Mouse (Mus musculus): ENCODE measurements around the gene Ccl27a. TPM values are rescaled to one million over a fixed set of nuclear protein-coding genes. Genes with fewer than 3 reads are reported as not detected.

The Ccl27a gene
- polyA plus RNA-seq, 1 experiment from 2014 or later = 67.6 TPM

GRCm38 (mm10) chr4:41744131-41744530 lies 29.9 kb downstream of the Ccl27a start:
- no peak for DNase-seq (ENCODE audit: low spot score)
- ATAC-seq (replicated peaks; ENCODE audit: low FRiP score) = no peak
- Histone ChIP-seq H3K4me3 (ENCODE audit: low read depth, low read length) (no peak overlapping the region), H3K9me3 (ENCODE audit: control insufficient read depth, low read length) (peaks cover 12% of the 10 kb centered on the region; the same call in 1 of the 2 replicates), H3K4me2 (ENCODE audit: low read depth, low read length, severe bottlenecking) (no peak overlapping the region), H3K4me1 (replicated peaks; ENCODE audit: control insufficient read depth, insufficient read depth, low read length) (peaks cover 6% of the 10 kb centered on the region; the same call in 1 of the 2 replicates), H3K27me3 (ENCODE audit: control insufficient read depth, insufficient read depth, low read length) (no peaks in the 10 kb centered on the region), H3K36me3 (ENCODE audit: control insufficient read depth, insufficient read depth, low read length) (no peaks in the 10 kb centered on the region; the same call in 1 of the 2 replicates), H3K9ac (ENCODE audit: low read length) (no peak overlapping the region), H3K27ac (ENCODE audit: low read depth, low read length) (no peak overlapping the region)
- WGBS = 81% methylated on average over 2 of the region's 2 CpGs

- Histone ChIP-seq H3K27me3 (ENCODE audit: control insufficient read depth, insufficient read depth, low read length) (no peaks in the 10 kb centered on the region), H3K27ac (ENCODE audit: low read depth, low read length) (peak overlapping the region; percentile 14; the same call in 1 of the 2 replicates), H3K4me3 (ENCODE audit: low read depth, low read length) (peak overlapping the region; percentile 77), H3K4me1 (replicated peaks; ENCODE audit: control insufficient read depth, insufficient read depth, low read length) (peaks cover 6% of the 10 kb centered on the region; the same call in 1 of the 2 replicates), H3K9ac (ENCODE audit: low read length) (peak overlapping the region; percentile 82), H3K9me3 (ENCODE audit: control insufficient read depth, low read length) (peaks cover 4% of the 10 kb centered on the region; the same call in 1 of the 2 replicates), H3K4me2 (ENCODE audit: low read depth, low read length, severe bottlenecking) (peak overlapping the region; percentile 93), H3K36me3 (ENCODE audit: control insufficient read depth, insufficient read depth, low read length) (peaks cover 3% of the 10 kb centered on the region; the same call in 1 of the 2 replicates)
- ATAC-seq (replicated peaks; ENCODE audit: low FRiP score) = peak; percentile 97
- DNase-seq (ENCODE audit: low spot score) = peak; percentile 95
- under 1% methylated on average over 27 of the region's 27 CpGs for WGBS
These were observed 32.9 kb downstream of the Ccl27a start for GRCm38 (mm10) chr4:41741158-41741560.

- WGBS = under 1% methylated on average over 48 of the region's 48 CpGs
- DNase-seq (ENCODE audit: low spot score) = no peak
- H3K27ac ChIP-seq (ENCODE audit: low read depth, low read length) = peak overlapping the region; percentile 14; the same call in 1 of the 2 replicates
These were observed 33.5 kb downstream of the Ccl27a start for GRCm38 (mm10) chr4:41740380-41741157.

GRCm38 (mm10) chr4:41739260-41739659 lies 34.8 kb downstream of the Ccl27a start:
- no peak overlapping the region for H3K4me3 ChIP-seq (ENCODE audit: low read depth, low read length)
- H3K9me3 ChIP-seq (ENCODE audit: control insufficient read depth, low read length) = no peaks in the 10 kb centered on the region
- peaks cover 6% of the 10 kb centered on the region; the same call in 1 of the 2 replicates for H3K4me1 ChIP-seq (replicated peaks; ENCODE audit: control insufficient read depth, insufficient read depth, low read length)
- no peak overlapping the region for H3K4me2 ChIP-seq (ENCODE audit: low read depth, low read length, severe bottlenecking)
- DNase-seq (ENCODE audit: low spot score) (peak; percentile 52), ATAC-seq (replicated peaks; ENCODE audit: low FRiP score) (no peak)
- H3K27ac ChIP-seq (ENCODE audit: low read depth, low read length) = no peak overlapping the region
- H3K27me3 ChIP-seq (ENCODE audit: control insufficient read depth, insufficient read depth, low read length) = no peaks in the 10 kb centered on the region
- WGBS = 94% methylated on average over 13 of the region's 13 CpGs
- no peak overlapping the region for H3K9ac ChIP-seq (ENCODE audit: low read length)
- peaks cover 3% of the 10 kb centered on the region; the same call in 1 of the 2 replicates for H3K36me3 ChIP-seq (ENCODE audit: control insufficient read depth, insufficient read depth, low read length)

More at GRCm38 (mm10) chr4:41740380-41741157, 33.5 kb downstream of the Ccl27a start:
- Histone ChIP-seq H3K9ac (ENCODE audit: low read length) (peak overlapping the region; percentile 82), H3K4me3 (ENCODE audit: low read depth, low read length) (peak overlapping the region; percentile 77), H3K36me3 (ENCODE audit: control insufficient read depth, insufficient read depth, low read length) (peaks cover 3% of the 10 kb centered on the region; the same call in 1 of the 2 replicates), H3K4me1 (replicated peaks; ENCODE audit: control insufficient read depth, insufficient read depth, low read length) (peaks cover 6% of the 10 kb centered on the region; the same call in 1 of the 2 replicates), H3K4me2 (ENCODE audit: low read depth, low read length, severe bottlenecking) (peak overlapping the region; percentile 93), H3K27me3 (ENCODE audit: control insufficient read depth, insufficient read depth, low read length) (no peaks in the 10 kb centered on the region), H3K9me3 (ENCODE audit: control insufficient read depth, low read length) (no peaks in the 10 kb centered on the region)
- peak; percentile 78 for ATAC-seq (replicated peaks; ENCODE audit: low FRiP score)

- 75% methylated on average over 1 of the region's 1 CpGs for WGBS
- no peak for ATAC-seq (replicated peaks; ENCODE audit: low FRiP score)
- peak; percentile 42 for DNase-seq (ENCODE audit: low spot score)
- Histone ChIP-seq H3K4me1 (replicated peaks; ENCODE audit: control insufficient read depth, insufficient read depth, low read length) (peaks cover 6% of the 10 kb centered on the region; the same call in 1 of the 2 replicates), H3K9me3 (ENCODE audit: control insufficient read depth, low read length) (no peaks in the 10 kb centered on the region), H3K4me3 (ENCODE audit: low read depth, low read length) (no peak overlapping the region), H3K4me2 (ENCODE audit: low read depth, low read length, severe bottlenecking) (no peak overlapping the region), H3K27ac (ENCODE audit: low read depth, low read length) (no peak overlapping the region), H3K9ac (ENCODE audit: low read length) (no peak overlapping the region), H3K36me3 (ENCODE audit: control insufficient read depth, insufficient read depth, low read length) (peaks cover 3% of the 10 kb centered on the region; the same call in 1 of the 2 replicates), H3K27me3 (ENCODE audit: control insufficient read depth, insufficient read depth, low read length) (peaks cover 2% of the 10 kb centered on the region; the same call in 1 of the 2 replicates)
These were observed 35.8 kb downstream of the Ccl27a start for GRCm38 (mm10) chr4:41738256-41738603.

- 56% methylated on average over 8 of the region's 8 CpGs for WGBS
- ATAC-seq (replicated peaks; ENCODE audit: low FRiP score) = 0 out of 2 replicates have a peak, but pooled peaks have one; percentile 60
These were observed 36.3 kb downstream of the Ccl27a start for GRCm38 (mm10) chr4:41737602-41738255.

GRCm38 (mm10) chr4:41731052-41731765 lies 42.8 kb downstream of the Ccl27a start, which contains the start of gene Arid3c:
TSS of gene Arid3c (minus strand) at chr4:41731142.
- Histone ChIP-seq H3K36me3 (ENCODE audit: control insufficient read depth, insufficient read depth, low read length) (no peaks in the 10 kb centered on the region), H3K4me1 (replicated peaks; ENCODE audit: control insufficient read depth, insufficient read depth, low read length) (peaks cover 26% of the 10 kb centered on the region), H3K27ac (ENCODE audit: low read depth, low read length) (no peak within 1 kb of the TSS), H3K9ac (ENCODE audit: low read length) (peak within 1 kb of the TSS; percentile 43), H3K4me2 (ENCODE audit: low read depth, low read length, severe bottlenecking) (peak within 1 kb of the TSS; percentile 67), H3K9me3 (ENCODE audit: control insufficient read depth, low read length) (no peaks in the 10 kb centered on the region), H3K4me3 (ENCODE audit: low read depth, low read length) (peak within 1 kb of the TSS; percentile 34), H3K27me3 (ENCODE audit: control insufficient read depth, insufficient read depth, low read length) (peaks cover 56% of the 10 kb centered on the region)
- 2% methylated on average over 50 of the region's 50 CpGs for WGBS
- no peak for ATAC-seq (replicated peaks; ENCODE audit: low FRiP score)
- peak; percentile 67 for DNase-seq (ENCODE audit: low spot score)

More at GRCm38 (mm10) chr4:41737602-41738255, 36.3 kb downstream of the Ccl27a start:
- peak; percentile 79 for DNase-seq (ENCODE audit: low spot score)
- Histone ChIP-seq H3K9me3 (ENCODE audit: control insufficient read depth, low read length) (no peaks in the 10 kb centered on the region), H3K4me2 (ENCODE audit: low read depth, low read length, severe bottlenecking) (no peak overlapping the region), H3K4me1 (replicated peaks; ENCODE audit: control insufficient read depth, insufficient read depth, low read length) (peaks cover 6% of the 10 kb centered on the region; the same call in 1 of the 2 replicates), H3K27ac (ENCODE audit: low read depth, low read length) (no peak overlapping the region), H3K9ac (ENCODE audit: low read length) (no peak overlapping the region), H3K4me3 (ENCODE audit: low read depth, low read length) (no peak overlapping the region), H3K27me3 (ENCODE audit: control insufficient read depth, insufficient read depth, low read length) (peaks cover 5% of the 10 kb centered on the region; the same call in 1 of the 2 replicates), H3K36me3 (ENCODE audit: control insufficient read depth, insufficient read depth, low read length) (peaks cover 3% of the 10 kb centered on the region; the same call in 1 of the 2 replicates)
